Mouse (Mus musculus) cerebellum, adult 9-10 months (tissue): ENCODE data around the gene Kdm2b.

Experiments
- DNase-seq: peaks from one replicate; pipeline ENCODE4 v3.0.0; 2022

Kdm2b gene

DNA sequence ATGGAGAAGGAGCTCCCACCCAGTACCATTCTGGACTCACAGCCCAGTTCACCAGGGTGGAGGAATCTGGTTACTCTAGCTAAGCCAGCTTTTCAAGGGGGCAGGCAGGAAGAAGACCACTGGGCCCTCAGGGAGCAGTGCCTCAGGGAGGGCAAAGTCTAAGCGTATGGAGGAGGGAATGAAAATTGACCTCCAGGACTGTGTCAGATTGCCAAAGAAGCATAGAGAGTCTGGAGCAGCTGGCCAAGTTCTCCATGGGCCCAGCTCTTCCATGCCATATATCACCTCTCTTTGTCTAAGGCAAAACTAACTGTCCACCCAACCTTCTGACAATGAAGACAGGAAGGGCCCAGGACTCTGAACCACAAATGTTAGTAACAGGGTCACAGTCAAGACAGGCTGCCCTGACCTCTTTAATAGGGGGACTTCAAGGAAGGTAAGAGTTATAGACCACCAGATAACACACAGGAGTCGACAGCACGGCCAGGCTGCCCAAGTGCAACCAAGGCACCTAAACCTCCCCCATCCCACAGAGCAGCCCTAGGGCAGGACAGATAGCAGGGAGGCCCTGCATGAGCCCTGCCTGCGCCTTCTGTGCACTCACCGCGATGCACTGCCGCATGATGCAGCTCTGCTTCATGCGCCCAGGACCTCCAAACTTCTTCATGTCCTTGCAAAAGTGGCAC is 101.6 kb downstream of the Kdm2b start:
- DNase-seq: no peak

DNA sequence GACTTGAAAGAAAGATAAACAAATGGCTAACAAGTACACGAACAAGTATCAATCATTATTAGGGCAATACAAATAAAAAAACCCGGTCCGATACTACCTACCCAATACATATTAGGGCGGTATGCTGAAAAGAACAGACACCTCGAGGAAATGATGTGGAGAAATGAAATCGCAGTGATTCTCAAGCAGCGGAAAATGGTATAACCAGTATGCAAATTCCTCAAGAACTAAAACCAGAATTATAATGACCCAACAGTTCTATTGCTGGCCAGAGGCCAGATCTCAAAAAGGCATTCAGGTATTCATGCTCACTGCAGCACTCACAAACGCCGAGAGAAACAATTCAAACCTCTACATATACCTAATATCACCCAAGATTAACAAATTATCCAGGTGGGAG is 102.6 kb downstream of the Kdm2b start:
- DNase-seq: no peak

DNA sequence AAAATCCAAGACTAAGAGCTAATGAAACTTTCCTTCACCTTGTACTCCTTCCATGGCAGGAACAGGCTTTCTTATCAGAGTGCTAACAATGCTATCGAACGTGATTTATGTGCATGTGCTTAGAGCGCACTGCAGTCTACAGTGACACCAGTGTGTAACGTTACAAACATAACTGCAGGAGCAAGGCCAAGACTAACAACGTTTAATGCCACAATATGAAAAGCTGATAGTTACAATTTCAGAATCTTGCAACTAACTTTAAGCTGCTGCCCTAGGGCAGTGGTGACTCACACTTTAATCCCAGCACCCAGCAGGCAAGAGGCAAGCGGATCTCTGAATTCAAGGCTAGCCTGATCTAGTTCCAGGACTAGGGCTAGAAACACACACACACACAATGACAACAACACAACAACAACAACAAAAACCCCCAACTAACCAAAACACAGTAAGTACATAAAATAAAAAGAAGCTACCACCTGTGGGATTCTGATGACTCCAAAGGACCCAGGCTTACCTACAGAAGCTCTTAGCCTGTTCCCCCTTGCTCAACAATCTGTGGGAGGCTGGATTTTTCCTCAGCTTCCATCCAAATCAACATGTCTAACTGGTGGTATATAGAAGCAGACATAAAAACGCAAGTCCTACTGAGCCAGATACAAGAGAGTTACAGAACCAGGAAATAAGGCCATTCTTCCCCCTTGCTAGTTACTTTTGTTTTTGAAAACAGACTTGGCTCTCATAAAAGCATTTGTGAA is 104.9 kb downstream of the Kdm2b start:
- DNase-seq: no peak

GRCm38 (mm10) chr5:122883652-122884235 is 105.9 kb downstream of the Kdm2b start:
- no peak for DNase-seq

- no peak for DNase-seq
Observed at GRCm38 (mm10) chr5:122883237-122883636, 106.4 kb downstream of the Kdm2b start.

DNA sequence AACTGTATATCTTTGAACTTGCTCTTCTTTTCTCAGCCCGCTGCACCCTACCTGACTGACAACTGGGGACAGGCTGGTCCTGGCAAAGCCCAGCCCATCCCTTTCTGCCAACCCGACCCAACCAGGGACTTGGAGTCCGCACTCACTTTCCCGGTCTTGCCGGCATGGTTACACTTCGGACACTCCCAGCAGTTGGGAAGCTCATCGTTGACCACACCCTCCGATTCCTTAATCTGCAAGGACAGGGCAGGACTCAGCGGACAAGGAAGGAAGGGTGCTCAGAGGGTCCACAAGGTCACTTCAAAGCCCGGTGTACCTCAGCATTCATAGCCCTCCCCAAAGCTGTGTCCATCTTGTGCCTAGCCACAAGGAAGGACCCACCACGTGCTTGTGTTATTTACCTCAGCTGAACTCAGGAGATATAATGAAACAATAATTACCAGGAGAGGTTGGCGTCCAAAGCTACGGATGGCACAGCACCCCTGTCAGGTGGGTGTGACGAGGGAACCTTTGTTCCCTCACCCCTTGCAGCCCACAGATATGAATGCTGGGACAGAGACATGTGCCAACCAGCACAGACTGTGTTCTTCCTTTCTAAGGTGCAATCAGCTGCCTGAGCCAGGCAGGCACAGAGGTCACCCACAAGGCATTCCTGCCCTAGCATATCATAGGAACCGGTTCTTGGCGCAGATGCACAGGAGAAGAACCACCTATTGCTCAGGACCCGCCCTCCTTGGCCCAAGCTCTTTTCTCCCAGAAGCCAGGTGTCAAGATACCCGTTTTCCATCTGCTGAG is 107.2 kb downstream of the Kdm2b start:
- DNase-seq: peak; percentile 74

DNA sequence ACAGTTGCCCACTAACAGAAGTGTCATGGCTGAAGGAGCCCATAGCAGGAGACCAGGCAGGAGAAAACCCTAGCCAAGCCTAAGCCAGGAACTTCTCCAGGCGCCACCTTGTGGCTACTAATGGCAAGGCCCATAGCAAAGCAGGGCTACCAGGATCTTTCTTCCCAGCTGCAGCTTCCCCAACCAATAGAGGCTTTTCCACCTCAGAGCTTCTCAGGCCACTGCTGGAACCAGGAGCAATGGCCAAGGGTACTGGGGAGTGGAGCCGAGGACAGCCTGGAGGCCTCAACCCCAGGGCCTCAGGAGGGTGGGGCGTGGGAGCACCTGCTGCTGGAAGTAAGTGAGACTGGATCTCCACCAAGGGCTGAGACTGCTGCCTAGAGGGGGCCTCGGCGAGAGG is 108.3 kb downstream of the Kdm2b start:
- peak; percentile 78 for DNase-seq

- DNase-seq: no peak
Observed at GRCm38 (mm10) chr5:122880241-122880980, 109.2 kb downstream of the Kdm2b start.

DNA sequence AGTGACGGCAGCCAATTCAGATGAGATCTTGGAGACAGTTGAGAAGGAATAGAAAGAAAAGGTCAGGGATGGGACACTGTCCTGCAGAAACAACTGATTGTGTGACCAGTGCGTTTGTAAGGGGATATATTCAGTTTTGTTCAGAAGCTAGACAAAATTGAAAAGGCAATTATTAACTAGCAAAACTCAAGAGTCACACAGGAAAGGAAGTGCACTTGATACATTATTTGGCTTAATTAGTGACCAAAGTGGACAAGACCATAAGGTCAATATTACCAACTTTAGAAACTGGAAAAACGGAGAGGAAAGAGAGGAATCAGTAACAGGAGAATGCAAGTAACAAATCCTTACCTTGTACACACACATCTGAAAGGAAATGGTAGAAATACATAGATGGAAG is 113.0 kb downstream of the Kdm2b start:
- DNase-seq: no peak

- no peak for DNase-seq
Observed at GRCm38 (mm10) chr5:122874359-122874758, 115.3 kb downstream of the Kdm2b start.

GRCm38 (mm10) chr5:122873573-122873972 is 116.0 kb downstream of the Kdm2b start:
- DNase-seq: peak; percentile 89

DNA sequence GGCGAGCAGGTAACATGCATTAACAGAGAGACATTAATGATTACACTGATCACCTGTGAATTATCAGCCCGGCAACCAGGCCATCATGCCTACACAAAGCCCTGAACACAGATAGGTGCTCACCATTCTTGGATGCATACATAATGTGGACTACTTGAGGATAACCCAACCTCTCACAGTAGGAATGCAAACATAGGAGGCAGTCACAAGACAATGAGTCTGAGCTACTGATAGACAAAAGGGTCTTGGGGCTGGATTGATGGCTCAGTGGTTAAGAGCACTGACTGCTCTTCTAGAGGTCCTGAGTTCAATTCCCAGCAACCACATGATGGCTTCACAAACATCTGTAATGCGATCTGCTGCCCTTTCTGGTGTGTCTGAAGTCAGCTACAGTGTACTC is 117.0 kb downstream of the Kdm2b start:
- DNase-seq: no peak

DNA sequence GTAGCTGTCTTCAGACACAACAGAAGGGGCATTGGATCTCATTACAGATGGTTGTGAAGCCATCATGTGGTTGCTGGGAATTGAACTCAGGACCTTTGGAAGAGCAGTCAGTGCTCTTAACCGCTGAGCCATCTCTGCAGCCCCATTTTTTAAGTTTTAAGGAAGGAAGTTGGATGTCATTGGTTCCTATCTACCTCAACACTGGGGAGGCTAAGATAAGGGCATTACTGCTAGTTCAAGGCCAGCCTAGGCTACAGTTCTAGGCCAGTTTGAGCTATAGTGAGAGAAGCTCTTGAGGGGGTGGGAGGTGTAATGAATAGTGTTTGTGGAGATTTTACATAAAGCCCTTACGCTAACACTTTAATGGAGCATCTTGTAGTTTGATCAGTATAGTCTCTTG is 126.6 kb downstream of the Kdm2b start:
- no peak for DNase-seq

DNA sequence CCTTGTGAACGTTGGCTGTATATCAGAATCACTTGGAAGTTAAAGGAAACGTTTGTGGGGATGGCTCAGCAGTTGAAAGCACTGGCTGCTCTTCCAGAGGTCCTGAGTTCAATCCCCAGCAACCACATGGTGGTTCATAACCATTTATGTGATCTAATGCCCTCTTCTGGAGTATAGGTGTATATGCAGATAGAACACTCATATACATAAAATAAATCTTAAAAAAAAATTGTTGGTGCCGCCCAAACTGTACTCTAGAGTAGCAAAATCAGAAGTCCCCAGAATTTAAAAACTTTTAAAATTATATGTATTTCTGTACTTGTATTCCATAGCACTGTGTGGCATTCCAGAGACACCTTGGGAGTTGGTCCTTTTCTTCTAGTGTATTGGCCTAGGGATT is 133.8 kb downstream of the Kdm2b start:
- no peak for DNase-seq

GRCm38 (mm10) chr5:122852611-122853010 is 137.0 kb downstream of the Kdm2b start:
- DNase-seq: no peak

DNA sequence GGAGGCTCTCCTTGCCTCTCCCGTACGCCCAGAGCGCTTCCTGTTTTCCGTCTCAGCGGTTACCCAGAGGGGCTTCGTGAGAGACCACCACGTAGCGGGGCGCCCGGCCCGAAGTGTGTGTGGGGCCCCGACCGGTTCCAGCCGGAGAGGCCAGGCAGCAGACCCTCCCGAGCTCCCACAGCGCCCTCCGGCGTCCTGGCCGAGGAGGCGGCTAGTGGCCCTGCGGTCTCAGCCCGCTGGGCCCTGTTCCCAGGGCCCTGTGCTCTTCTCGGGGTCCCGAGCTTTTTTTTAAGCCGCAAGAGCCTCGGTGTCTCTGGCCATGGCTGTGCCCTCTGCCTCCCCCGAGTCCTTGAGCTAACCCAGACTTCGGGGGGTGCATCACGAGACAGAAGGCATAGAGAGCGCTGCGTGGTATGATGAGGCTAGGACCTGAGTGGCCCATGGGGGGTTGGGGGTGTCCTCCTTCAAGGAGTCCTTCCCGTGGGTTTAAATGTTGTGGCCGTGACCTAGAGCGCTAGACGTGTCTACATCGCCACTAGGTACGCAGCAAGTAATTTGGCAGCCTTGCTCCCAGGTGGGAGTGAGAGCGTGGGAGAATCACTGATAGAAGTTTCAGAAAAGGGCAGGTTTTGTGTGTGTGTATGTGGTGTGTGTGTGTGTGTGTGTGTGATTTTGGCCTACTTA is 139.2 kb downstream of the Kdm2b start:
- DNase-seq: peak; percentile 63

GRCm38 (mm10) chr5:122849521-122850318 is 139.9 kb downstream of the Kdm2b start, which contains the start of gene Rnf34:
Gene Rnf34 (plus strand): TSS chr5:122850048.
- DNase-seq: peak; percentile 98

DNA sequence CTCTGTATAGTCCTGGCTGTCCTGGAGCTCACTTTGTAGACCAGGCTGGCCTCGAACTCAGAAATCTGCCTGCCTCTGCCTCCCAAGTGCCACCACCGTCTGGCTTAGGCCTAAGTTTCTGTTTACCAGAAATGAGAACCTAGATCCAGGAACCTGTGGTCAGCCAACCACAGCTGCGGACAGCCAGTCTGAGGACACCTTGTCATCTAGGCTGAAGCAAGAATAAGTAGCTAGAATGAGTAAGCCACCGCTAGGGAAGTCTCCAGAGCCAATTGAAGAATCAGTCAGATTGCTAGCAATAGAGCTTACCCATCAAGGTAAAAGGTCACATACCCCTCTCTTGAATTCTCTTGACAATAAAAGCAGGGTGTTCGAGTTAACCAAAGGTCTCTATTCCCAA is 145.8 kb downstream of the Kdm2b start:
- DNase-seq: no peak

DNA sequence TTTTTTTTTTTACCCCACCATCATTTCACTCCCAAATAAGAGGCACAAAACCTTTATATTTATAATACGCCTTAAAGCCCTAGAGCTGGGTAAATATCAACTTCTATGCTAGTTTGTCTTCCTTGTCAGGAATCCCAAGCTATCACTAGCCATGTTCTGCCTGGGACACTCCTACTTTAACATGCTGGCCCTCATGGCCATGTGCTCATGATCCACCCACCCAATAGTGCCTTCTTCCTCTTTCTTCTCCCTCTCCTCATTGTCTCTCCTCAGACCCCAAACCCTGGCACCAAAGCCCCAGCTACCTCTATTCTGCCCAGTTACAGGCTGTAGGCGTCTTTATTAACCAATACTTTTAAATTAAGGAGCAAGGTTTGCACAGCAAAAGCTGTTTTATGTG is 148.5 kb downstream of the Kdm2b start:
- no peak for DNase-seq

- DNase-seq: no peak
Observed at GRCm38 (mm10) chr5:122832996-122833395, 156.6 kb downstream of the Kdm2b start.

- no peak for DNase-seq
Observed at GRCm38 (mm10) chr5:122832536-122832935, 157.1 kb downstream of the Kdm2b start.
